In the genomic region with DNA sequence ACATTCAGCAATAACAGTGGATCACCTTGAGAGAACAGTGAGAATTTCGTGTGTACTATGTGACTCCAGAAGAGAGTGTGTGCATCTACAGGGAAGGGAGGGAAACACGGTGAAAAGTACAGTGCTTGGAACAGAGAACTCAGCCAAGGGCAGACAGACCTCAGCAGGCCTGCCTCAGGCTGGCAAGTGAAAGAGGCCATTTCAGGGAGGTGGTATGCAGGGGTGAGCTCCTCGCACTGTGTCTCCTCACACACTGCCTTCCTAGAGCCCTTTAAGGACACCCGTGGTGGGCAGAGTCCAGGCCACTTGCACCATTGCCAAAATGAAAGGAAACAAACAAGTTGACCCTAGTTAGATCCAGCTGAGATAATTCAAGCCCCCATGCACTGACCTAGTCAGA, we compare ENCODE assay signal across 25 mouse cellular contexts. TPM values are rescaled to one million over a fixed set of nuclear protein-coding genes. Genes with fewer than 3 reads are reported as not detected.
"Had no signal": no experiment of that assay in that cellular context is flagged by ENCODE, and none has a peak within 500 bp of the region (broad histone marks: within the 10 kb centered on the region; RNA-seq: fewer than 3 reads in every experiment).

No protein-coding gene starts in this region.

- H3K9me3 ChIP-seq: neural tube, embryonic 15.5 days; stomach, embryonic 15.5 days had no signal

- H3K36me3 ChIP-seq: neural tube, embryonic 12.5 days; neural tube, embryonic 13.5 days; neural tube, embryonic 15.5 days; stomach, embryonic 15.5 days had no signal

- H3K4me1 ChIP-seq: neural tube, embryonic 12.5 days; neural tube, embryonic 13.5 days; neural tube, embryonic 15.5 days; stomach, embryonic 15.5 days had no signal

- H3K4me3 ChIP-seq: neural tube, embryonic 12.5 days; neural tube, embryonic 13.5 days; neural tube, embryonic 15.5 days; stomach, embryonic 15.5 days had no signal

- H3K9ac ChIP-seq: neural tube, embryonic 12.5 days; neural tube, embryonic 13.5 days; neural tube, embryonic 15.5 days; stomach, embryonic 15.5 days had no signal

- H3K27ac ChIP-seq: neural tube, embryonic 12.5 days; neural tube, embryonic 13.5 days; neural tube, embryonic 15.5 days; stomach, embryonic 15.5 days; stomach, postnatal 0 days had no signal

- H3K27me3 ChIP-seq: neural tube, embryonic 12.5 days; neural tube, embryonic 13.5 days; neural tube, embryonic 15.5 days; stomach, embryonic 15.5 days had no signal

- DNase-seq: retina, postnatal 1 day; right cerebral cortex, adult 18-20 months; right cerebral cortex, postnatal 14 days; right cerebral cortex, postnatal 25 days; right cerebral cortex, postnatal 4 days; spleen, adult 18-20 months; thymus, adult 18-20 months; thymus, adult 2 months; thymus, postnatal 14 days; thymus, postnatal 25 days; thymus, postnatal 36 days; thymus, postnatal 4 days had no signal

- H3K4me2 ChIP-seq: neural tube, embryonic 12.5 days; neural tube, embryonic 13.5 days; neural tube, embryonic 15.5 days; stomach, embryonic 15.5 days had no signal

RNA-seq across cellular contexts. Expression of a gene that starts 40.0 kb away (rescaled TPM):
- polyA plus RNA-seq: neural tube, embryonic 11.5 days; neural tube, embryonic 12.5 days; neural tube, embryonic 13.5 days; neural tube, embryonic 14.5 days; neural tube, embryonic 15.5 days; small intestine, adult 2 months; spleen, adult 2 months; stomach, embryonic 14.5 days; stomach, embryonic 15.5 days; stomach, embryonic 16.5 days; stomach, postnatal 0 days; thymus, adult 2 months; thymus, postnatal 0 days; urinary bladder, adult 2 months had no signal
